Mouse (Mus musculus) spleen, postnatal 10 days (tissue): ENCODE measurements around the gene Bmp4.

ENCODE experiments used
- DNase-seq, 2 experiments: peaks; one replicate each; pipeline ENCODE4 v3.0.0; 2021 to 2022; ENCODE audit warnings: low spot score in 2 of 2

Bmp4 gene

GRCm38 (mm10) chr14:46390249-46390775 lies at the start of gene Bmp4:
TSS of gene Bmp4 (minus strand) at chr14:46390669.
- DNase-seq = no peak

GRCm38 (mm10) chr14:46439461-46440048 lies 49.1 kb upstream of the Bmp4 start:
- no peak for DNase-seq

GRCm38 (mm10) chr14:46436471-46437090 lies 46.1 kb upstream of the Bmp4 start:
- DNase-seq = no peak

GRCm38 (mm10) chr14:46430231-46430630 lies 39.8 kb upstream of the Bmp4 start:
- DNase-seq = no peak

GRCm38 (mm10) chr14:46427251-46427650 lies 36.8 kb upstream of the Bmp4 start:
- DNase-seq = no peak

- no peak for DNase-seq
Observed at GRCm38 (mm10) chr14:46421823-46422222, 31.4 kb upstream of the Bmp4 start.

- no peak for DNase-seq
Observed at GRCm38 (mm10) chr14:46419269-46419668, 28.8 kb upstream of the Bmp4 start.

GRCm38 (mm10) chr14:46418371-46419097 lies 28.1 kb upstream of the Bmp4 start:
- DNase-seq = no peak

GRCm38 (mm10) chr14:46412497-46413000 lies 22.1 kb upstream of the Bmp4 start:
- no peak for DNase-seq

- no peak for DNase-seq
Observed at GRCm38 (mm10) chr14:46410557-46411120, 20.2 kb upstream of the Bmp4 start.

GRCm38 (mm10) chr14:46409016-46409415 lies 18.5 kb upstream of the Bmp4 start:
- DNase-seq = no peak

- DNase-seq = no peak
Observed at GRCm38 (mm10) chr14:46408319-46408718, 17.9 kb upstream of the Bmp4 start.

GRCm38 (mm10) chr14:46399925-46400324 lies 9.5 kb upstream of the Bmp4 start:
- no peak for DNase-seq

- no peak for DNase-seq
Observed at GRCm38 (mm10) chr14:46398091-46398695, 7.7 kb upstream of the Bmp4 start.

- DNase-seq = no peak
Observed at GRCm38 (mm10) chr14:46391621-46392170, 1.2 kb upstream of the Bmp4 start.

GRCm38 (mm10) chr14:46389438-46390248 lies 826 bp downstream of the Bmp4 start:
- DNase-seq = no peak

- DNase-seq = no peak
Observed at GRCm38 (mm10) chr14:46388636-46389035, 1.8 kb downstream of the Bmp4 start.

GRCm38 (mm10) chr14:46387821-46388481 lies 2.5 kb downstream of the Bmp4 start:
- DNase-seq = no peak

GRCm38 (mm10) chr14:46387357-46387671 lies 3.2 kb downstream of the Bmp4 start:
- DNase-seq = peak in 1 of 2 experiments; percentile 51
